Mouse (Mus musculus) gastrocnemius, postnatal 14 days (tissue): ENCODE measurements at regions not wholly inside any gene's neighbourhood (a gene's known extent, or its start where the extent isn't known, plus 50 kb on each side); places are given as distances from the start of the nearest gene placed in this dataset.
A peak's percentile ranks its signal among the peaks of the same experiment; 100 is the strongest.
"Not testable (repeated sequence)": the region's sequence is repeated elsewhere in the genome, so short reads cannot be mapped to it uniquely, and the experiment has no call there.

ENCODE experiments used
- DNase-seq: peaks from one replicate; pipeline ENCODE4 v3.0.0; 2021; ENCODE audit warnings: mixed read lengths
- intact Hi-C: fragments of 180-260 bp; cut with DNase I; formaldehyde crosslinking; loops from one replicate; pipeline ENCODE4 v1.15.1; 2025; ENCODE audit warnings: low total_unique reads

GRCm38 (mm10) chr4:81669181-81669580, 226.6 kb upstream of the Mpdz start:
- peak; percentile 47 for DNase-seq
- intact Hi-C loops = no loop called here

- DNase-seq = no peak
- intact Hi-C loops = no loop called here
These were observed 218.5 kb upstream of the Mpdz start for GRCm38 (mm10) chr4:81661096-81661495.

GRCm38 (mm10) chr4:81628496-81628828, 185.8 kb upstream of the Mpdz start:
- intact Hi-C loops = no loop called here
- DNase-seq = no peak

- intact Hi-C loops = no loop called here
- no peak for DNase-seq
These were observed 185.3 kb upstream of the Mpdz start for GRCm38 (mm10) chr4:81627714-81628495.

- peak; percentile 7 for DNase-seq
- intact Hi-C loops = no loop called here
These were observed 182.8 kb upstream of the Mpdz start for GRCm38 (mm10) chr4:81625348-81625934.

GRCm38 (mm10) chr4:81624111-81624510, 181.5 kb upstream of the Mpdz start:
- intact Hi-C loops = no loop called here
- DNase-seq = no peak

GRCm38 (mm10) chr4:81621391-81622137, 178.9 kb upstream of the Mpdz start:
- intact Hi-C loops = no loop called here
- DNase-seq = peak; percentile 31

- DNase-seq = no peak
- intact Hi-C loops = no loop called here
These were observed 174.6 kb upstream of the Mpdz start for GRCm38 (mm10) chr4:81617191-81617590.

- DNase-seq = no peak
- intact Hi-C loops = no loop called here
These were observed 168.6 kb upstream of the Mpdz start for GRCm38 (mm10) chr4:81611191-81611590.

GRCm38 (mm10) chr4:81600396-81600795, 157.8 kb upstream of the Mpdz start:
- no peak for DNase-seq
- intact Hi-C loops = no loop called here

- DNase-seq = no peak
- intact Hi-C loops = no loop called here
These were observed 154.8 kb upstream of the Mpdz start for GRCm38 (mm10) chr4:81597390-81597789.

GRCm38 (mm10) chr4:81593431-81593830, 150.8 kb upstream of the Mpdz start:
- intact Hi-C loops, DNase-seq: not testable (repeated sequence)

- intact Hi-C loops = no loop called here
- DNase-seq = no peak
These were observed 139.9 kb upstream of the Mpdz start for GRCm38 (mm10) chr4:81582546-81582945.

GRCm38 (mm10) chr4:81580553-81580952, 137.9 kb upstream of the Mpdz start:
- intact Hi-C loops = no loop called here

GRCm38 (mm10) chr4:81579389-81580110, 136.9 kb upstream of the Mpdz start:
- no peak for DNase-seq
- intact Hi-C loops = no loop called here

More at GRCm38 (mm10) chr4:81580553-81580952, 137.9 kb upstream of the Mpdz start:
- DNase-seq = peak; percentile 62

- intact Hi-C loops = no loop called here
These were observed 136.4 kb upstream of the Mpdz start for GRCm38 (mm10) chr4:81578981-81579380.

GRCm38 (mm10) chr4:81573771-81574170, 131.2 kb upstream of the Mpdz start:
- intact Hi-C loops = no loop called here
- DNase-seq = peak; percentile 43

More at GRCm38 (mm10) chr4:81578981-81579380, 136.4 kb upstream of the Mpdz start:
- DNase-seq = peak; percentile 21

- intact Hi-C loops = no loop called here
- DNase-seq = no peak
These were observed 128.1 kb upstream of the Mpdz start for GRCm38 (mm10) chr4:81570736-81571135.

- no peak for DNase-seq
- intact Hi-C loops = loop anchor here (2.0 to 10.0 kb wide), 2 partner anchors 973 to 1015 kb away; no protein-coding TSS in a partner anchor
These were observed 126.9 kb upstream of the Mpdz start for GRCm38 (mm10) chr4:81569531-81569930.

- DNase-seq = no peak
- intact Hi-C loops = loop anchor here (2.0 to 10.0 kb wide), 2 partner anchors 974 to 1016 kb away; no protein-coding TSS in a partner anchor
These were observed 125.8 kb upstream of the Mpdz start for GRCm38 (mm10) chr4:81568404-81568803.
